Mouse (Mus musculus): Measurements from ENCODE around the gene Rps27l.

Gene Rps27l

GRCm38 (mm10) chr9:66945647-66946641 lies at the start of gene Rps27l:
Gene Rps27l (plus strand): TSS chr9:66946086.
- peak; percentile 64; the same call in 1 of the 2 replicates for TF ChIP-seq GATA4 (IDR thresholded peaks at IDR 0.05; ENCODE audit: insufficient replicate concordance, low read length)

- TF ChIP-seq GATA4 (IDR thresholded peaks at IDR 0.05; ENCODE audit: insufficient replicate concordance, low read length) = no peak
These were observed 48.9 kb upstream of the Rps27l start for GRCm38 (mm10) chr9:66896951-66897350.

- no peak for TF ChIP-seq GATA4 (IDR thresholded peaks at IDR 0.05; ENCODE audit: insufficient replicate concordance, low read length)
These were observed 48.0 kb upstream of the Rps27l start for GRCm38 (mm10) chr9:66897851-66898250.

- TF ChIP-seq GATA4 (IDR thresholded peaks at IDR 0.05; ENCODE audit: insufficient replicate concordance, low read length) = no peak
These were observed 46.8 kb upstream of the Rps27l start for GRCm38 (mm10) chr9:66899072-66899471.

- no peak for TF ChIP-seq GATA4 (IDR thresholded peaks at IDR 0.05; ENCODE audit: insufficient replicate concordance, low read length)
These were observed 46.4 kb upstream of the Rps27l start for GRCm38 (mm10) chr9:66899526-66899925.

- no peak for TF ChIP-seq GATA4 (IDR thresholded peaks at IDR 0.05; ENCODE audit: insufficient replicate concordance, low read length)
These were observed 39.9 kb upstream of the Rps27l start for GRCm38 (mm10) chr9:66905990-66906389.

GRCm38 (mm10) chr9:66907126-66907525 lies 38.8 kb upstream of the Rps27l start:
- TF ChIP-seq GATA4 (IDR thresholded peaks at IDR 0.05; ENCODE audit: insufficient replicate concordance, low read length) = no peak

GRCm38 (mm10) chr9:66907746-66908397 lies 38.0 kb upstream of the Rps27l start:
- TF ChIP-seq GATA4 (IDR thresholded peaks at IDR 0.05; ENCODE audit: insufficient replicate concordance, low read length) = no peak

- no peak for TF ChIP-seq GATA4 (IDR thresholded peaks at IDR 0.05; ENCODE audit: insufficient replicate concordance, low read length)
These were observed 36.0 kb upstream of the Rps27l start for GRCm38 (mm10) chr9:66909922-66910321.

GRCm38 (mm10) chr9:66910677-66911076 lies 35.2 kb upstream of the Rps27l start:
- TF ChIP-seq GATA4 (IDR thresholded peaks at IDR 0.05; ENCODE audit: insufficient replicate concordance, low read length) = no peak

- no peak for TF ChIP-seq GATA4 (IDR thresholded peaks at IDR 0.05; ENCODE audit: insufficient replicate concordance, low read length)
These were observed 33.6 kb upstream of the Rps27l start for GRCm38 (mm10) chr9:66912304-66912703.

- no peak for TF ChIP-seq GATA4 (IDR thresholded peaks at IDR 0.05; ENCODE audit: insufficient replicate concordance, low read length)
These were observed 31.3 kb upstream of the Rps27l start for GRCm38 (mm10) chr9:66914540-66914939.

GRCm38 (mm10) chr9:66915401-66915800 lies 30.5 kb upstream of the Rps27l start:
- no peak for TF ChIP-seq GATA4 (IDR thresholded peaks at IDR 0.05; ENCODE audit: insufficient replicate concordance, low read length)

- TF ChIP-seq GATA4 (IDR thresholded peaks at IDR 0.05; ENCODE audit: insufficient replicate concordance, low read length) = no peak
These were observed 29.8 kb upstream of the Rps27l start for GRCm38 (mm10) chr9:66915869-66916785.

Data from liver, adult (tissue).